Mouse (Mus musculus): ENCODE measurements around the gene Rhbdd2.

DNA sequence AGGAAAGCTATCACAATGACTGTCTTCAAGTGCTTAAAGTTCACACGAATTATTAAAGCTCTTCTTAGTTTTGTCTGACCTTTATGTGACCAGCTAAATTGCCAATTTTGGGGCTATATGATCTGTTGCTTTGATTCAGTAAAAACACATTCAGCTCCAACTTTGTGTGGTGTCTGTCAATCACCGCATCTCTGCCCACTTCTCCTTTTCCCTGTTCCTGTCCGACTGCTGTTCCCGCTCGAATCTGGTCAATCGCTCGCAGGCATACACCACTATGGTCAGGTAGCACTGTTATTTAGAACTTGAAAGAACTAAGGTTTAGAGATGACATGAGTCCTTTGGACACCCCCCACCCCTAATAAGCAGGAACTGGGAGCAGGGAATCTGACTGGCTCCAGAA is 35.7 kb downstream of the Rhbdd2 start:
- TF ChIP-seq HCFC1 (IDR thresholded peaks at IDR 0.05; ENCODE audit: borderline replicate concordance, insufficient read depth, low read length) (no peak), ZC3H11A (IDR thresholded peaks at IDR 0.05; ENCODE audit: borderline replicate concordance, low read depth, low read length) (no peak)

Data from ES-E14 (cell line).